Comparison of ENCODE assay signal across 15 mouse cellular contexts in genomic region chr15:38419621-38420020, GRCm38 (mm10).
A peak's percentile ranks its signal among the peaks of the same experiment; 100 is the strongest.
DNase-seq lines count a peak whose midpoint lies in the region; ATAC-seq and TF ChIP-seq lines count a peak whose summit lies in the region.
"Had no signal": no experiment of that assay in that cellular context is flagged by ENCODE, and none has a peak within 500 bp of the region (broad histone marks: within the 10 kb centered on the region; RNA-seq: fewer than 3 reads in every experiment).

No protein-coding gene starts in this region.

- H3K9me3 ChIP-seq in heart, embryonic 11.5 days (replicated peaks; ENCODE audit: control insufficient read depth, low read length): no peaks in the 10 kb centered on the region
- no peaks in the 10 kb centered on the region for H3K9me3 ChIP-seq in neural tube, embryonic 15.5 days (replicated peaks)
- H3K9me3 ChIP-seq in kidney, postnatal 0 days (replicated peaks; ENCODE audit: low read length): no peaks in the 10 kb centered on the region
- no peaks in the 10 kb centered on the region for H3K9me3 ChIP-seq in stomach, postnatal 0 days (ENCODE audit: control insufficient read depth, low read length)

- no peak for TF ChIP-seq EP300 in stomach, postnatal 0 days (optimal IDR thresholded peaks at IDR 0.05)

- no peak overlapping the region for H3K4me2 ChIP-seq in heart, embryonic 11.5 days
- H3K4me2 ChIP-seq in neural tube, embryonic 15.5 days: no peak overlapping the region
- no peak overlapping the region for H3K4me2 ChIP-seq in kidney, postnatal 0 days (ENCODE audit: low read length)
- no peak overlapping the region for H3K4me2 ChIP-seq in stomach, postnatal 0 days (replicated peaks; ENCODE audit: low read depth)
- H3K4me2 ChIP-seq: lung, embryonic 14.5 days had no signal

- DNase-seq in heart, adult 11 months: peak; percentile 96
- DNase-seq in neural tube, embryonic 10.5 days (ENCODE audit: extremely low spot score, low spot score): peak; percentile 19
- peak; percentile 80 for DNase-seq in kidney, postnatal 0 days (ENCODE audit: low spot score)
- DNase-seq in stomach, postnatal 0 days (ENCODE audit: low spot score): peak; percentile 12
- DNase-seq in cerebellum, adult 8-10 months: no peak
- DNase-seq: B cell, adult 2 months; cerebellum, postnatal 14 days; lung, embryonic 14.5 days; thymus, postnatal 36 days had no signal

- peaks cover 15% of the 10 kb centered on the region for H3K4me1 ChIP-seq in heart, embryonic 11.5 days (ENCODE audit: control insufficient read depth, insufficient read depth, low read length)
- H3K4me1 ChIP-seq in neural tube, embryonic 15.5 days: 0 out of 2 replicates have a peak, but pooled peaks cover 4% of the 10 kb centered on the region
- H3K4me1 ChIP-seq in kidney, postnatal 0 days (replicated peaks; ENCODE audit: insufficient read depth, low read length): peaks cover 16% of the 10 kb centered on the region
- H3K4me1 ChIP-seq in stomach, postnatal 0 days (replicated peaks; ENCODE audit: control insufficient read depth, insufficient read depth): peaks cover 17% of the 10 kb centered on the region
- H3K4me1 ChIP-seq: megakaryocyte, embryonic 14.5 days had no signal

- H3K4me3 ChIP-seq in heart, embryonic 11.5 days (ENCODE audit: low read depth, low read length): no peak overlapping the region
- H3K4me3 ChIP-seq in neural tube, embryonic 15.5 days (replicated peaks): no peak overlapping the region
- H3K4me3 ChIP-seq in kidney, postnatal 0 days (replicated peaks; ENCODE audit: low read depth, low read length): no peak overlapping the region
- no peak overlapping the region for H3K4me3 ChIP-seq in stomach, postnatal 0 days (ENCODE audit: low read depth, low read length)
- H3K4me3 ChIP-seq: erythroblast, embryonic 14.5 days; left cerebral cortex, adult 2 months; megakaryocyte, embryonic 14.5 days had no signal

- H3K27me3 ChIP-seq in heart, embryonic 11.5 days (ENCODE audit: control insufficient read depth, insufficient read depth, low read length): no peaks in the 10 kb centered on the region
- no peaks in the 10 kb centered on the region for H3K27me3 ChIP-seq in neural tube, embryonic 15.5 days (replicated peaks)
- H3K27me3 ChIP-seq in kidney, postnatal 0 days (ENCODE audit: insufficient read depth, low read length): no peaks in the 10 kb centered on the region
- H3K27me3 ChIP-seq in stomach, postnatal 0 days (ENCODE audit: control insufficient read depth, insufficient read depth, low read length): no peaks in the 10 kb centered on the region

- H3K9ac ChIP-seq in heart, embryonic 11.5 days (ENCODE audit: low read depth, low read length): no peak overlapping the region
- no peak overlapping the region for H3K9ac ChIP-seq in neural tube, embryonic 15.5 days (replicated peaks)
- no peak overlapping the region for H3K9ac ChIP-seq in kidney, postnatal 0 days (ENCODE audit: low read depth, low read length)
- H3K9ac ChIP-seq in stomach, postnatal 0 days (ENCODE audit: low read length): no peak overlapping the region
- H3K9ac ChIP-seq: lung, embryonic 14.5 days had no signal

- no peak overlapping the region for H3K27ac ChIP-seq in heart, embryonic 11.5 days (ENCODE audit: low read depth, low read length)
- H3K27ac ChIP-seq in neural tube, embryonic 15.5 days (replicated peaks): no peak overlapping the region
- H3K27ac ChIP-seq in kidney, postnatal 0 days: no peak overlapping the region
- H3K27ac ChIP-seq in stomach, postnatal 0 days (replicated peaks): peak overlapping the region; percentile 63
- H3K27ac ChIP-seq: left cerebral cortex, adult 2 months had no signal

- no peak for TF ChIP-seq CTCF in kidney, postnatal 0 days (IDR thresholded peaks at IDR 0.05; ENCODE audit: low read depth)
- TF ChIP-seq CTCF in stomach, postnatal 0 days (IDR thresholded peaks at IDR 0.05; ENCODE audit: low read depth): no peak

- H3K36me3 ChIP-seq in heart, embryonic 11.5 days (ENCODE audit: control insufficient read depth, insufficient read depth, low read length): no peaks in the 10 kb centered on the region
- H3K36me3 ChIP-seq in neural tube, embryonic 15.5 days: no peaks in the 10 kb centered on the region
- H3K36me3 ChIP-seq in kidney, postnatal 0 days (ENCODE audit: insufficient read depth, low read length): no peaks in the 10 kb centered on the region
- no peaks in the 10 kb centered on the region for H3K36me3 ChIP-seq in stomach, postnatal 0 days (ENCODE audit: control insufficient read depth, insufficient read depth, low read length)

- 58% methylated on average over 7 of the region's 7 CpGs for WGBS in heart, embryonic 11.5 days (ENCODE audit: insufficient replicate concordance)
- 69% methylated on average over 7 of the region's 7 CpGs for WGBS in neural tube, embryonic 15.5 days
- 28% methylated on average over 7 of the region's 7 CpGs for WGBS in kidney, postnatal 0 days
- WGBS in stomach, postnatal 0 days: 41% methylated on average over 7 of the region's 7 CpGs

- ATAC-seq in heart, embryonic 11.5 days (replicated peaks; ENCODE audit: insufficient number of reproducible peaks, low FRiP score, low TSS enrichment): no peak
- ATAC-seq in neural tube, embryonic 15.5 days (ENCODE audit: low FRiP score): no peak
- no peak for ATAC-seq in kidney, postnatal 0 days (replicated peaks; ENCODE audit: low FRiP score, low read depth)
- no peak; the same call in 1 of the 2 replicates for ATAC-seq in stomach, postnatal 0 days (ENCODE audit: low FRiP score, low TSS enrichment)
- no peak for ATAC-seq in CD4-positive, CD25-positive, alpha-beta regulatory T cell, adult 4 months
